Mouse (Mus musculus) intestine, embryonic 15.5 days (tissue): ENCODE results near the gene Parp3. TPM values are rescaled to one million over a fixed set of nuclear protein-coding genes. Genes with fewer than 3 reads are reported as not detected.

Experiments
- ATAC-seq: fragments of 200-750 bp; cut with Nextera tagmentation; 2 replicates; pipeline ENCODE4 v1.8.0; 2017; ENCODE audit warnings: moderate TSS enrichment, moderate library complexity
- H3K27ac ChIP-seq: fragments of 300-500 bp; sonication (generic); 2 replicates; pipeline ENCODE4 v1.5.1; 2015; ENCODE audit warnings: mild to moderate bottlenecking, inconsistent platforms
- H3K27me3 ChIP-seq: fragments of 300-500 bp; sonication (generic); replicated peaks from 2 replicates; pipeline ENCODE4 v1.6.1; 2015; ENCODE audit warnings: inconsistent platforms
- H3K36me3 ChIP-seq: fragments of 300-500 bp; sonication (generic); 2 replicates; pipeline ENCODE4 v1.6.1; 2015; ENCODE audit warnings: inconsistent platforms
- H3K4me1 ChIP-seq: fragments of 300-500 bp; sonication (generic); replicated peaks from 2 replicates; pipeline ENCODE4 v1.6.1; 2015; ENCODE audit warnings: inconsistent platforms
- H3K4me2 ChIP-seq: fragments of 300-500 bp; sonication (generic); replicated peaks from 2 replicates; pipeline ENCODE4 v1.6.1; 2015; ENCODE audit warnings: mild to moderate bottlenecking, inconsistent platforms
- H3K4me3 ChIP-seq: fragments of 300-500 bp; sonication (generic); replicated peaks from 2 replicates; pipeline ENCODE4 v1.5.1; 2015; ENCODE audit warnings: inconsistent platforms
- H3K9ac ChIP-seq: fragments of 300-500 bp; sonication (generic); 2 replicates; pipeline ENCODE4 v1.6.1; 2015; ENCODE audit warnings: inconsistent platforms
- H3K9me3 ChIP-seq: fragments of 300-500 bp; sonication (generic); 2 replicates; pipeline ENCODE4 v1.6.1; 2016; ENCODE audit warnings: inconsistent platforms
- WGBS: fragments of 180-500 bp; shearing (Covaris S2); methylation state at CpG from one replicate; pipeline ENCODE4 v1.1.7; 2015; 5-methylcytosine and 5-hydroxymethylcytosine counted together
- polyA plus RNA-seq: library from polyadenylated mRNA; unstranded; fragments of >200 nt; fragmentation: Nextera tagmentation; extraction: Ambion mirVana; gene quantifications from 2 replicates; pipeline ENCODE4 v1.2.1, GENCODE M21; 2015

Parp3 gene
- polyA plus RNA-seq, 1 experiment from 2014 or later = 2.5 TPM

GRCm38 (mm10) chr9:106473081-106473752 lies 3.5 kb downstream of the Parp3 start:
- no peak for ATAC-seq
- peaks cover 44% of the 10 kb centered on the region for H3K4me1 ChIP-seq
- 86% methylated on average over 16 of the region's 16 CpGs for WGBS
- no peaks in the 10 kb centered on the region for H3K9me3 ChIP-seq
- no peak overlapping the region for H3K27ac ChIP-seq
- no peak overlapping the region for H3K9ac ChIP-seq
- H3K4me3 ChIP-seq = no peak overlapping the region
- no peak overlapping the region for H3K4me2 ChIP-seq
- no peaks in the 10 kb centered on the region for H3K36me3 ChIP-seq
- H3K27me3 ChIP-seq = no peaks in the 10 kb centered on the region

DNA sequence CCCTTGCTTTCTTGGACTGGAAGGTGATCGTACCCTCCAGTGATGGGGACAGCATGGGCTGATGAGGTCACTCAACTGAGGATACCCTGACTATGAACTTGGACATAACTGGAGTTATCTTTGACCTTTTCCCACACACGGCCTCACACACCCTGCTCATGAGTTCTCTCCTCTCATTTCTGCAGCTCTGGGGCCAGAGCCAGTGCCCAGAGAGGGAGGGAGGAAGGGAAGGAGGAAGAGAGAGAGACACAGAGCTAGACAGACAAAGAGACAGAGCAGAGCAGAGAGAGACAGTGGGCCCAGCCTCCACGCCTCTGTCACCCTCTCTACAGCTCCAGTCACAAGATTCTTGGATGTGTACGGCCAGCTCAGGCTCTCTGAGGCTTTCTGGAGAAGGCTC lies 4.4 kb downstream of the Parp3 start:
- no peak overlapping the region for H3K9ac ChIP-seq
- 58% methylated on average over 4 of the region's 4 CpGs for WGBS
- H3K4me1 ChIP-seq = peaks cover 39% of the 10 kb centered on the region
- no peaks in the 10 kb centered on the region for H3K36me3 ChIP-seq
- H3K9me3 ChIP-seq = no peaks in the 10 kb centered on the region
- no peak for ATAC-seq
- no peak overlapping the region for H3K4me2 ChIP-seq
- peak overlapping the region; percentile 2; the same call in 1 of the 2 replicates for H3K27ac ChIP-seq
- H3K27me3 ChIP-seq = no peaks in the 10 kb centered on the region
- no peak overlapping the region for H3K4me3 ChIP-seq

DNA sequence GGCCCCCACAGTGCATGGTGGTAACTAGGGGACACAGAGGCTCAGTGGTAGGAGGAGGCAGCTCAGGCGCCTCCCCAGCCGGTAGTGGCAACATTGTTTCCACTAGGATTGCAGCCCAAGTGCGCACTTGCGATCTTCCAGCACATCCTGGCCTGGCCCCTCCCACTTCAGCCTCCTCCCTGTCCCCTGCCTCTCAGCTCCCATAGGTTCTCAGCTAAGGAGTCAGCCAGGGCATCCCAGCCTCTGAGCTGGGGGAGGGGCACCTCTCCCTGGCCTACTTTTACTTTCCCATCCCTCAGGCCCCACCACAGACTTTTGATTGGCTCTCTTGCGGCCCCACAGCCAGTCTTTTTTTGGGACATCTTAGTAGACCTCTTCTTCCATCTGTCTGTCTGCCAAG lies 4.9 kb downstream of the Parp3 start:
- Histone ChIP-seq H3K9me3 (no peaks in the 10 kb centered on the region), H3K4me2 (peak overlapping the region; percentile 44), H3K27ac (peak overlapping the region; percentile 2; the same call in 1 of the 2 replicates), H3K4me1 (peaks cover 39% of the 10 kb centered on the region), H3K36me3 (no peaks in the 10 kb centered on the region), H3K27me3 (no peaks in the 10 kb centered on the region), H3K9ac (no peak overlapping the region), H3K4me3 (0 out of 2 replicates have a peak overlapping the region, but pooled peaks have one; percentile 14)
- no peak for ATAC-seq
- WGBS = 15% methylated on average over 5 of the region's 5 CpGs

- 0 out of 2 replicates have a peak overlapping the region, but pooled peaks have one; percentile 14 for H3K4me3 ChIP-seq
- no peak overlapping the region for H3K27ac ChIP-seq
- H3K9ac ChIP-seq = no peak overlapping the region
- H3K36me3 ChIP-seq = no peaks in the 10 kb centered on the region
- peaks cover 34% of the 10 kb centered on the region for H3K4me1 ChIP-seq
- ATAC-seq = no peak
- peak overlapping the region; percentile 44 for H3K4me2 ChIP-seq
- H3K9me3 ChIP-seq = no peaks in the 10 kb centered on the region
- H3K27me3 ChIP-seq = no peaks in the 10 kb centered on the region
- 69% methylated on average over 14 of the region's 14 CpGs for WGBS
Observed at GRCm38 (mm10) chr9:106470991-106471750, 5.6 kb downstream of the Parp3 start.

DNA sequence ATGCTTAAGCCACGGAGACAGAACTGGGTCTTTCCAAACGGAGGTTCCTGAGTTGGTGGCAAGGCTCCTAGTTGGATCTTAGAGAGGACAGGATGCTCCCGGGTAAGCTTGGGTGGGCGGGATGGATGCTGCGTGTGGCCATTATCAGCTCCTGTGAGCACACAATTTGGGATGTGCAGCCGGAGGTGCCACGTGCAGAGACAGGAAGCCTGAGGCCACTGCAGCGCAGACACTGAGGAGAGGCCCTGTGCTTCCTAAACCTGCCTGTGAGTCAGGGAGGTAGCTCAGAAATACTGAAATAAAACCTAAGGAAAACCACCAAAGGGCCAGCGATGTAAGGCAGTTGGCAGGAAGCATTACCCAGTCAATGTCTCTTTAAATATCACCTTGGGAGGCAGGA lies 7.0 kb downstream of the Parp3 start:
- no peaks in the 10 kb centered on the region for H3K36me3 ChIP-seq
- H3K4me1 ChIP-seq = peaks cover 30% of the 10 kb centered on the region
- H3K9me3 ChIP-seq = no peaks in the 10 kb centered on the region
- H3K4me2 ChIP-seq = no peak overlapping the region
- no peak overlapping the region for H3K9ac ChIP-seq
- 76% methylated on average over 9 of the region's 9 CpGs for WGBS
- peaks cover 12% of the 10 kb centered on the region for H3K27me3 ChIP-seq
- no peak overlapping the region for H3K27ac ChIP-seq
- ATAC-seq = no peak
- H3K4me3 ChIP-seq = no peak overlapping the region

DNA sequence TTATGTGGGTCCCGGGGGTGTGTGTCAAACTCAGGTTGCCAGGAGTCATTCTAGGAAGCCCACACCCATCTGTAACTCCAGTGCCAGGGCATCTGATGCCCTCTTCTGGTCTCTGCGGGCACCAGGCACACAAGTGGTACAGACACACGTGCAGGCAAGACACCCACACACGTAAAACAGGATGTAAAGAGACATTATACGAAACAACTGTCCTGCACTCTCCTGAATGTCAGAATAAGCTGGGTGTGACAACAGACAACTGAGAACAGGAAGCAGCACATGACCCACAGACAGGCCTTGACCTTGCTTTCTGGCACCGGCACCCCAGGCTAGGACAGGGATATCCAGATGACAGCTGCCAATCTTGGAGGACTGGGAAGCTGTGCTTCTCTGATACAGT lies 7.4 kb downstream of the Parp3 start:
- H3K27me3 ChIP-seq = peaks cover 16% of the 10 kb centered on the region
- no peak overlapping the region for H3K4me3 ChIP-seq
- no peak overlapping the region for H3K9ac ChIP-seq
- no peak for ATAC-seq
- H3K36me3 ChIP-seq = no peaks in the 10 kb centered on the region
- no peak overlapping the region for H3K4me2 ChIP-seq
- H3K27ac ChIP-seq = no peak overlapping the region
- H3K4me1 ChIP-seq = peaks cover 29% of the 10 kb centered on the region
- WGBS = 69% methylated on average over 6 of the region's 6 CpGs
- no peaks in the 10 kb centered on the region for H3K9me3 ChIP-seq

DNA sequence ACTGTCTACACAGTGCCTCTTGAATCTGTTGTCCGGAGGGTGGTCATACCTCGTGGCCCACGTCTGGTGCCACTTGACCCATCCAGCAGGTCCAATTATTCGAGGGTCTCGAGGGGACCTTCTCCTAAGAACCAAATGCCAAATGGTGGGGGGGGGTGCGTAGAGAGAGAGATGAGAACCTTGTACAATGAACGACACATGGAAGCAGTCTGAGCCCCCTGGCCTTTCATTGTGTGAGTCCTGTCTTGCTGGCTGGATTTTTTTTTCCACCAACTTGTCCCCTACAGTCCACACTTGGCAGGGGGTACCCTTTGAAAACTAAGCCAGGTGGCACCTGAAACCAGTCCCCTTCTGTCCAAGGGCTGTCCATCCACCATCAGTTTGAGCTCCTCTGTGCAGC lies 9.0 kb downstream of the Parp3 start:
- Histone ChIP-seq H3K9me3 (no peaks in the 10 kb centered on the region), H3K27me3 (peaks cover 17% of the 10 kb centered on the region), H3K36me3 (peaks cover 5% of the 10 kb centered on the region; the same call in 1 of the 2 replicates), H3K4me3 (no peak overlapping the region), H3K9ac (no peak overlapping the region), H3K27ac (no peak overlapping the region), H3K4me2 (no peak overlapping the region), H3K4me1 (peaks cover 22% of the 10 kb centered on the region)
- 90% methylated on average over 7 of the region's 7 CpGs for WGBS
- no peak for ATAC-seq

DNA sequence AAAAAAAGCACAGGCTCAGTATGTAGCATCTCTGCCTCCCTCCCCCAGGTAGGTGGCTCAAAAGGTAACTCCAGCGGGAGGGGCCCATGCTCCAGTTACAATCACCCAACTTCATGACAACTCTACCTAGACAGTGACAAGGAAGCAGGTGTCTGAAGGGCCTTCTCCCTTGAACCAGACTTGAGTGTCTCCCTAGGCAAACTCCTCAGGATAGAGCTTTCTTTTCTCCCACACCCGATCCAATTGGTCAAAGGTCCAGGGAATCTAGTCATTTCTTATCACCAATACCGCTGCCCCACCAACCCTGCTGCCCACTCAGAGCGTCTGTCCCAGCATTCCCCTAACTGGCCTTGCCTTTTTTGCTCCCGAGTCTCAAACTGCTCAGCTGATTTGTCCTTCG lies 10.0 kb downstream of the Parp3 start:
- Histone ChIP-seq H3K9ac (no peak overlapping the region), H3K4me1 (peaks cover 13% of the 10 kb centered on the region), H3K4me3 (no peak overlapping the region), H3K27me3 (peaks cover 17% of the 10 kb centered on the region), H3K27ac (no peak overlapping the region), H3K36me3 (peaks cover 9% of the 10 kb centered on the region; the same call in 1 of the 2 replicates), H3K9me3 (no peaks in the 10 kb centered on the region), H3K4me2 (no peak overlapping the region)
- no peak for ATAC-seq
- WGBS = 89% methylated on average over 6 of the region's 6 CpGs

- Histone ChIP-seq H3K9ac (peak within 1 kb of the TSS; percentile 62), H3K36me3 (peaks cover 14% of the 10 kb centered on the region; the same call in 1 of the 2 replicates), H3K27ac (no peak within 1 kb of the TSS; the same call in 1 of the 2 replicates), H3K27me3 (peaks cover 17% of the 10 kb centered on the region), H3K4me1 (peaks cover 11% of the 10 kb centered on the region), H3K9me3 (no peaks in the 10 kb centered on the region), H3K4me2 (peak within 1 kb of the TSS; percentile 99), H3K4me3 (peak within 1 kb of the TSS; percentile 64)
- WGBS = 38% methylated on average over 26 of the region's 26 CpGs
- ATAC-seq = no peak
Observed at GRCm38 (mm10) chr9:106465571-106466200, 11.1 kb downstream of the Parp3 start, which contains the start of gene Gpr62. Gpr62 (minus strand) TSS chr9:106465938.

GRCm38 (mm10) chr9:106464751-106465541 lies 11.8 kb downstream of the Parp3 start:
- H3K4me1 ChIP-seq = peaks cover 11% of the 10 kb centered on the region
- no peak overlapping the region; the same call in 1 of the 2 replicates for H3K27ac ChIP-seq

DNA sequence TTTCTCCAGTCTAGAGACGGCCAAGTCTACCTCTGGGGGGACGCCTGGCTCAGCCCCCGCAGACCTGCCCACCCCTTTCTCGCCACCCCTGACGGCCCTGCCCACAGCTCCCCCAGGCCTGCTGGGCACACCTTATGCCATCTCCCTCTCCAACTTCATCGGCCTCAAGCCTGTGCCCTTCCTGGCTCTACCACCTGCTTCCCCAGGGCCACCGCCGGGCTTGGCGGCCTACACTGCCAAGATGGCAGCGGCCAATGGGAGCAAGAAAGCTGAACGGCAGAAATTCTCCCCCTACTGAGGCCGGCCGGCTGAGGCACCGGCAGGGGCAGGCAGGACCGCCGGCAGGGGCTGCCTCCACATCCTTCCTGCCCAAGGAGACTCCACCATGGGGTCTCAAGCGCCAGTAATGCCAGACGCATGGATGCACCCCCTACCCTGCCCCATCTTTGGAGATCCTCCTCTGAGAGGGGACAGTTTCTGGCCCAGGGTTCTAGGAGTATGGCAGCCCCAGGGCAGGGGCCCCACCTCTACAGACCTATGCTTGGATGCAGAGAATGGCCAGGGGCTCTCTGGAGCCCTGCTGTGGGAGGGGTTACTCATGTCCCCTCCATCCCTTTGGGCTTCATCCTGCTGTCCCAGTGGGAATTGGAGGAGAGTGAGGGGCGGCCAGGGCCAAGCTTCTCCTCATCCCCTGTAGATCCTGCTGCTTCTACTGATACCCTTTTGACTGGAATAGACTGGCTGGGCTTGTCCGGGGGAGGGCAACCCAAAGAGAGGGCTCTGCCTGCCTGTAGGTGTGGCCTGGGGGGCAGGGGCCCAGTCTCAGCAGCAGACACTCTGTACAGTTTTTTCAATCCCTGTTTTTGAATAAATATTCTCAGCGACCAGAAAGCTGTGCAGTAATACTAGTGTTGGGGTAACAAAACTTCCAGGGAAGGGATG lies 13.4 kb downstream of the Parp3 start:
- peaks cover 17% of the 10 kb centered on the region for H3K27me3 ChIP-seq
- H3K27ac ChIP-seq = no peak overlapping the region
- H3K4me3 ChIP-seq = no peak overlapping the region
- peaks cover 14% of the 10 kb centered on the region; the same call in 1 of the 2 replicates for H3K36me3 ChIP-seq
- WGBS = 85% methylated on average over 21 of the region's 21 CpGs
- no peak for ATAC-seq
- no peak overlapping the region for H3K9ac ChIP-seq
- peaks cover 11% of the 10 kb centered on the region for H3K4me1 ChIP-seq
- no peaks in the 10 kb centered on the region for H3K9me3 ChIP-seq
- H3K4me2 ChIP-seq = no peak overlapping the region

More at GRCm38 (mm10) chr9:106464751-106465541, 11.8 kb downstream of the Parp3 start:
- Histone ChIP-seq H3K27me3 (peaks cover 17% of the 10 kb centered on the region), H3K4me3 (peak overlapping the region; percentile 64), H3K36me3 (peaks cover 14% of the 10 kb centered on the region; the same call in 1 of the 2 replicates), H3K9ac (peak overlapping the region; percentile 62), H3K4me2 (peak overlapping the region; percentile 99), H3K9me3 (no peaks in the 10 kb centered on the region)
- ATAC-seq = peak; percentile 79
- 1% methylated on average over 98 of the region's 99 CpGs for WGBS
